Mouse (Mus musculus) thymus, adult 2 months (tissue): Measurements from ENCODE around the gene Ccdc157. TPM values are rescaled to one million over a fixed set of nuclear protein-coding genes. Genes with fewer than 3 reads are reported as not detected.
"Not testable (repeated sequence)": the region's sequence is repeated elsewhere in the genome, so short reads cannot be mapped to it uniquely, and the experiment has no call there.

Experiments
- DNase-seq: peaks from one replicate; pipeline ENCODE4 v3.0.0; 2021
- H3K27ac ChIP-seq: fragments of 200-500 bp; 2 replicates; pipeline ENCODE4 v1.5.1; 2012; ENCODE audit warnings: low read length, control low read depth; ENCODE audit not compliant: control insufficient read depth, insufficient read depth
- H3K27me3 ChIP-seq: fragments of 200-500 bp; 2 replicates; pipeline ENCODE4 v1.6.1; 2012; ENCODE audit warnings: mild to moderate bottlenecking, low read length, moderate library complexity, mixed read lengths; ENCODE audit not compliant: control insufficient read depth, insufficient read depth
- H3K36me3 ChIP-seq: fragments of 200-500 bp; 2 replicates; pipeline ENCODE4 v1.6.1; 2012; ENCODE audit warnings: mild to moderate bottlenecking, low read length, moderate library complexity; ENCODE audit not compliant: control insufficient read depth, insufficient read depth
- H3K4me1 ChIP-seq: fragments of 200-500 bp; replicated peaks from 2 replicates; pipeline ENCODE4 v1.6.1; 2012; ENCODE audit warnings: low read length; ENCODE audit not compliant: control insufficient read depth, insufficient read depth
- H3K4me3 ChIP-seq: fragments of 200-500 bp; 2 replicates; pipeline ENCODE4 v1.5.1; 2012; ENCODE audit warnings: mild to moderate bottlenecking, low read length, control low read depth, moderate library complexity; ENCODE audit not compliant: control insufficient read depth, insufficient read depth
- CTCF ChIP-seq: fragments of 200-500 bp; IDR thresholded peaks from 2 replicates; pipeline ENCODE4 v1.5.1; 2012; ENCODE audit warnings: mild to moderate bottlenecking, control low read depth, low read length, moderate library complexity, borderline replicate concordance; ENCODE audit not compliant: control insufficient read depth, poor library complexity, insufficient read depth; ENCODE audit errors: extremely low read depth
- POLR2A ChIP-seq: fragments of 200-500 bp; IDR thresholded peaks from 2 replicates; pipeline ENCODE4 v1.6.1; 2012; ENCODE audit warnings: mild to moderate bottlenecking, low read length, control low read depth, moderate library complexity; ENCODE audit not compliant: control insufficient read depth, poor library complexity, insufficient read depth; ENCODE audit errors: extremely low read depth
- WGBS: fragments of 180-500 bp; shearing (Covaris S2); methylation state at CpG from one replicate; pipeline ENCODE4 v1.1.7; 2018; 5-methylcytosine and 5-hydroxymethylcytosine counted together
- polyA plus RNA-seq: library from polyadenylated mRNA; depleted of rRNA; stranded (reverse); fragments of >200 nt; gene quantifications from 2 replicates; pipeline ENCODE4 v1.2.3, GENCODE M21; 2012

Gene Ccdc157
- polyA plus RNA-seq, 1 experiment, result 7.8 TPM

DNA sequence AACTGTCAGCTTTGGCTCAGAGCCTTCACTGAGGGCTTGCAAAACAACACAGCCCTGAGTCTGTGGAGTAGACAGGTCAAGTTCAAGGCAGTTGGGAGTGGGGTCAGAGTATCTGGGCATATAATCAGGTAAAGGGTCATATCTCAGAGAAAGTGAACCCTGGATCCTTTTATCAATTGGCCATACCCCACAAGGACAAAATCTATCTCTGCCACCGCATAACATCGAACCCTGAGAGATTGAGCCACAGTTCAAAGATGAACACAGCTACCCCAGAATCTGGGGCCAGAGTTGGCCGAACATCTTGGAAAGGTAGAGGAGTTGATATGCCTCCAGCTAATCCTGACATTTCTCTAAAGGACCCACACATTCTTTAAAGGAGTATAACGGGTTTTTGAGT, 48.1 kb downstream of the Ccdc157 start:
- DNase-seq, result no peak
- no peaks in the 10 kb centered on the region for H3K4me1 ChIP-seq
- H3K4me3 ChIP-seq, result no peak overlapping the region
- H3K27ac ChIP-seq, result no peak overlapping the region
- H3K27me3 ChIP-seq, result no peaks in the 10 kb centered on the region
- 96% methylated on average over 4 of the region's 4 CpGs for WGBS
- H3K36me3 ChIP-seq, result no peaks in the 10 kb centered on the region
- TF ChIP-seq POLR2A (no peak), CTCF (no peak)

DNA sequence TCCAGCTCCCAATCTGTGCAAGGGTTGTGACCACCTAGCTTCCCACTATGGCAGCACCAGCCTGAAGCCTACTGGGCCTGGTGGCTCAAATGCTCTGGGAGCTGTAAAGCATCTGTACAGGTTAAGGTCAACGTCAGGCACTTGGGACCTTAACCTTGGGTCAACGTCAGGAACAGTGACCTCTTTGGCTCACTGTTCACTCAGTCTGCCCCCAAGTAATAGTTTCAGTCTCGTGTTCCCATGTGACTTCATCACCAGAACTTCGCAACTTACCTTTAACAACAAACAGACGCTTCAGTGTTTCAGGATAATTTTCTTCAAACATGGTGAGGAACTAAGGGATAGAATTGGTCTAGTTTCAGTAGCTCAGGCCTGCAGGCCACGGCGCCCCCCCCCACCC, 51.4 kb downstream of the Ccdc157 start:
- no peaks in the 10 kb centered on the region for H3K27me3 ChIP-seq
- no peaks in the 10 kb centered on the region for H3K36me3 ChIP-seq
- TF ChIP-seq CTCF (no peak), POLR2A (no peak)
- H3K4me3 ChIP-seq, result no peak overlapping the region
- DNase-seq, result no peak
- no peaks in the 10 kb centered on the region for H3K4me1 ChIP-seq
- H3K27ac ChIP-seq, result no peak overlapping the region
- 91% methylated on average over 7 of the region's 7 CpGs for WGBS

DNA sequence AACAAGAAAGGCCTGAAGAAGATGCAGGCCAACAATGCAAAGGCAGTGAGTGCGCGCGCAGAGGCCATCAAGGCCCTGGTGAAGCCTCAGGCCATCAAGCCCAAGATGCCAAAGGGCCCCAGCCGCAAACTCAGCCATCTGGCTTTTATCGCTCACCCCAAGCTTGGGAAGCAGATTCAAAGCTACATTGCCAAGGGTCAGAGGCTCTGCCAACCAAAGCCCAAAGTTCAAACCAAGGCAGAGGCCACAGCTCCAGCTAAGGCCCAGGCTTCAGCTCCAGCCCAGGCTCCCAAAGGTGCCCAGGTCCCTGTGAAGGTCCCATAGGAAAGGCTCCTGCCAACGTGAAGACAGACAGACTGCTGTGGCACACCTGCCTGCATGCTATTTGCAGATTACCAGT, 52.2 kb downstream of the Ccdc157 start:
- not testable (repeated sequence) for H3K4me3 ChIP-seq, DNase-seq, H3K27me3 ChIP-seq, H3K36me3 ChIP-seq, H3K27ac ChIP-seq, H3K4me1 ChIP-seq
- 94% methylated on average over 6 of the region's 6 CpGs for WGBS

DNA sequence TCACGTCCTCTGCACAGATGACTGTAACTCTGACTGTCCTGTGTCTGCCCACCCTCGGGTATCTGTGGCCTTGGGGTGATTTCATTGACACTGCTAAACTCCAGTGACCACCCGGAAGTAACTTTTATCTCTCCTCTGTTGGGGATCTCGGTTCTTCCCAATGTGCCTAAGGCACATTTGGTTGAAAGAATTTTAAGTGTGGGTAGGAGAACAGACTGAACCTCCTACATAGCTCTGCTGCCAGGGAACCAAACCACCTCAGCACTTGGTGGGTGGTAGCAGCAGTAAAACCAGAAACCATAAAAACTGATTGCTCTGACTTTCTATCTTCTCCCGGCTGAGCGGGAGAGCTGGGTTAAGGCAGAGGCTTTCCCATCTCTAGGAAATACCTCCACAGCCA, 54.6 kb downstream of the Ccdc157 start:
- H3K4me1 ChIP-seq, result no peaks in the 10 kb centered on the region
- 87% methylated on average over 6 of the region's 6 CpGs for WGBS

DNA sequence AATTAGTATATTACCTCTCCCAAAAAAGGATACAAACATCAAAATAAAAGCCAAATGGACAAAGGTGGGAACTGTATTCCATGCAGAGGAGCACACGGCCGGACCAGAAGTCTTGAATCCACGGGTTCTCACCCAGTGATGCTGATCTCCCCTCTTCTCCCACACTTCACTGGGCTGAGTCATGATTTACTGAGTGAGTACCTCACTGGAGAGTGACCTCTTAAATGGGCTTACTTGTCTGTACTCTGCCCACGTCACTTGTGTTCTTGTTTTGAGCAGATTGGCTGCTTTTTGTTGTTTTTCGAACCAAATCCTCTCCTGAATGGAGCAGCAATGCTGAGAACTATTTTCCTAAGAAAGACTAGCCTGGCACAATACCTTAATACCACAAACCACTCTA, 55.1 kb downstream of the Ccdc157 start:
- 96% methylated on average over 5 of the region's 5 CpGs for WGBS
- no peak for DNase-seq
- no peaks in the 10 kb centered on the region for H3K4me1 ChIP-seq
- H3K36me3 ChIP-seq, result no peaks in the 10 kb centered on the region
- H3K27me3 ChIP-seq, result no peaks in the 10 kb centered on the region
- H3K4me3 ChIP-seq, result no peak overlapping the region
- TF ChIP-seq CTCF (no peak), POLR2A (no peak)
- H3K27ac ChIP-seq, result no peak overlapping the region

More for the DNA sequence above, 54.6 kb downstream of the Ccdc157 start:
- H3K4me3 ChIP-seq, result no peak overlapping the region
- no peak overlapping the region for H3K27ac ChIP-seq
- no peak for DNase-seq
- TF ChIP-seq CTCF (no peak), POLR2A (no peak)
- H3K27me3 ChIP-seq, result no peaks in the 10 kb centered on the region
- no peaks in the 10 kb centered on the region for H3K36me3 ChIP-seq

DNA sequence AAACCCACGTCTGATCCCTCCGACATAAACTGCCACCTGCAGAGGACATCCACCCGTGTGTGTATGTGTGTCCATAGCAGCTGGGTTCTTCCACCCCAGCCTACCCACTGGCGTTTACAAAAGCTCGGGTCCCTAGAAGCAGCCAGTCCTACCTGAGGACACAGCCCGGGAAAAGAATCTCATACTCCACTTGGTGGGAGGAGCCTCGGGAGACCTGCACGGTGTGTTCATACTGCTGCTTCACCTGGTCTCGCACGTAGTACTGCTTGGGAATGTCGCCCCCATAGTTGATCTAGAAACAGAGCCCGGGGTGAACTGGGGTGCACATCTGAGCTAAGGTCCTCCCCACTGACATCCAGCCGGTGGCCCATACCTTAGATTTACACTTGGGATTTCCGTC, 56.6 kb downstream of the Ccdc157 start:
- H3K27me3 ChIP-seq, result no peaks in the 10 kb centered on the region
- H3K27ac ChIP-seq, result no peak overlapping the region
- no peak for DNase-seq
- H3K36me3 ChIP-seq, result no peaks in the 10 kb centered on the region
- no peaks in the 10 kb centered on the region for H3K4me1 ChIP-seq
- TF ChIP-seq CTCF, result no peak
- no peak for TF ChIP-seq POLR2A
- 96% methylated on average over 14 of the region's 14 CpGs for WGBS
- no peak overlapping the region for H3K4me3 ChIP-seq

DNA sequence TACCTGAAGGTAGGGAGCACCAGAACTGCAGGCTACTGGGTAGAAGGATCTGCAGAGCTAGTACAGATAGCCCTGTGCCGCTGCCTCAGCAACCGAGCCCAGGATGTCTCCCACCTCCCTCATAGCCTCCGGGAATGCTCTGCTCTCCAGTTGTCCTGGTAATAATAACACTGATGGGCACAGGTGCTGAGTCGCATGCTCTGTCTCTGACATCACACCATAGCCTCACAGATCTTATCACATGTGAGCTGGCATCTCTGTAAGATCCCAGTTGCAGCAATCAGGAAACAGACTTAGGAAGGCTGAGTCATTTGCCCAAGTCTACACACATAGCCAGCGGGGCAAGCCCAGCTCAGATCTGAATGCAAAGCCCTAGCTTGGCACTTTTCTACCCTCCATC, 58.2 kb downstream of the Ccdc157 start:
- peaks cover 10% of the 10 kb centered on the region for H3K4me1 ChIP-seq
- no peak overlapping the region for H3K27ac ChIP-seq
- DNase-seq, result no peak
- no peaks in the 10 kb centered on the region for H3K36me3 ChIP-seq
- H3K4me3 ChIP-seq, result no peak overlapping the region
- WGBS, result 58% methylated on average over 5 of the region's 5 CpGs
- no peaks in the 10 kb centered on the region for H3K27me3 ChIP-seq
- TF ChIP-seq CTCF (no peak), POLR2A (no peak)
